Mouse (Mus musculus) kidney, postnatal 10 days (tissue): ENCODE measurements at regions not wholly inside any gene's neighbourhood (a gene's known extent, or its start where the extent isn't known, plus 50 kb on each side); places are given as distances from the start of the nearest gene placed in this dataset.
"Not testable (repeated sequence)": the region's sequence is repeated elsewhere in the genome, so short reads cannot be mapped to it uniquely, and the experiment has no call there.

Experiments used
- DNase-seq: peaks from one replicate; pipeline ENCODE4 v3.0.0; 2021; ENCODE audit warnings: mixed read lengths

DNA sequence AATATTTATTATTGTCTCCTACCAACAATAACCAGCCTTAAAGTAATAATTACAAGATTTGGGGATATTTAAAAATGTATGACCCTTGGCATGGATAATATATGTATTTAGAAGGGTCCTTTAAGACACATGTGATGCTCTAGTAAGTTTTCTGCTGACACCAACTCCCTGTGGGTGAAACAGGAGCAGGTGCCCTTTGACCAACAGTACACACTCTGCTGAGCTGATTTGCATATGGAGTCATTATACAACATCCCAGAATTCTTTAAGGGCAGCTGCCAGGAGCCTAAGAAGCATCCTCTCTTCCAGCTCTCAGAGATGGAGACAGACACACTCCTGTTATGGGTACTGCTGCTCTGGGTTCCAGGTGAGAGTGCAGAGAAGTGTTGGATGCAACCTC, 274.1 kb downstream of the Rpia start:
- peak; percentile 6 for DNase-seq

DNA sequence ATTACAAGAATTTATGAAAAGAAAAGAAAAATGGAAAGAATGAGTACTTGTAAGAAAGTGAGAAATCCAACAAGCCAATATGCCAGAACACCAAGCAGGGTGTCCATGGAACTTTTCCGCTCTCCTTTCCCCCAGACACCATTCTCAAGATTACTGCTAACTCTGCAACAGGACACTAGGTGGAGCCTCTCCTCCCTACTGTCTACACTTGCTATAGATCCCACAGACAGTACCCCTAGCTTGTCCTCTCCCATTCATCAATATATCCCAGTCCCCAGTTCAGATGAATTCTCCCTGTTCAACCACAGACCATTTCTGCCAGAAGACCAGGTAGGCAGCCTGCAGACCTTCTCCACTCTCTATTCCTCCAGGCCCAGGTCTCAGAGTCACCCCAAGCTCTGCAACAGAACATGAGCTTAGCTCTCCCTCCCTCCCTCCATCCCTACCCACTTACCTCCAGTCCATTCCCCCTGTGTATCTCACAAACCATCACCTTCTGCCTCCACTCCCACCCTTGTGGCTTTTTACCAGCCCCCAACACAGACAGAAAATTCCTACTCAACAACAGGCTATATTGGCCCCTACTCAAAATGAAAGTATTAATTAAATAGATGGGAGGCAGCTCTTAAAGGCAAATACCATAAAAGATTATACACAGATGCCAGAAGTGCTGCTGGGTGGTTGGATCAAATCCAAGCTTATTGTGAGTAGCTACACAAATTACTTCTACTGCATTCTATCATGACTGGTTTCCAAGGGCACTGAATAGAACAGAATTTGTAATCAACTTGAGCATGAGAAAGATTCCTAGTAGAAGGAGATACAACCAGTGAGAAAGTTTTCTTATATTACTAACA, 323.2 kb downstream of the Rpia start:
- no peak for DNase-seq

DNA sequence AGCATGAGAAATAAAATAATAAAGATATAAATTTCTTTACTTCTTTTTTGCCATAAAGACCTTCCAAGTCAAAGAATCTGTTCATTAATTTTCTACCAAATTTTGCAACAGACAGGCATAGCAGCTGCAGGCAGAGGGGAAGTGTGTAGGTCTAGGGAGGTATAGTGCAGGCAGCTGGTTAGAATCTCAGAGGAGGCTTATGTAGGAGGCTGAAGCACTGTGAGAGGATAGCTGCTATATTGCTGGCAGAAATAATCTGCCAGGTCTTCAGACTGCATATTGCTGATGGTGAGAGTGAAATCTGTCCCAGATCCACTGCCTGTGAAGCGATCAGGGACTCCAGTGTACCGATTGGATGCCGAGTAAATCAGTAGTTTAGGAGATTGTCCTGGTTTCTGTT, 334.8 kb downstream of the Rpia start:
- DNase-seq = no peak

DNA sequence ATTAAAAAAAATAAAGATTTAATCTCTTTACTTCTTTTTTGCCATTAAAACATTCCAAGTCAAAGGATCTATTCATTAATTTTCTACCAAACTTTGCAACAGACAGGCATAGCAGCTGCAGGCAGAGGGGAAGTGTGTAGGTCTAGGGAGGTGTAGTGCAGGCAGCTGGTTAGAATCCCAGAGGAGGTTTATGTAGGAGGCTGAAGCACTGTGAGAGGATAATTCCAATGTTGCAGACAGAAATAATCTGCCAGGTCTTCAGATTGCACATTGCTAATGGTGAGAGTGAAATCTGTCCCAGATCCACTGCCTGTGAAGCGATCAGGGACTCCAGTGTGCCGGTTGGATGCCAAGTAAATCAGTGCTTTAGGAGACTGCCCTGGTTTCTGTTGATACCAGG, 357.3 kb downstream of the Rpia start:
- DNase-seq = not testable (repeated sequence)

DNA sequence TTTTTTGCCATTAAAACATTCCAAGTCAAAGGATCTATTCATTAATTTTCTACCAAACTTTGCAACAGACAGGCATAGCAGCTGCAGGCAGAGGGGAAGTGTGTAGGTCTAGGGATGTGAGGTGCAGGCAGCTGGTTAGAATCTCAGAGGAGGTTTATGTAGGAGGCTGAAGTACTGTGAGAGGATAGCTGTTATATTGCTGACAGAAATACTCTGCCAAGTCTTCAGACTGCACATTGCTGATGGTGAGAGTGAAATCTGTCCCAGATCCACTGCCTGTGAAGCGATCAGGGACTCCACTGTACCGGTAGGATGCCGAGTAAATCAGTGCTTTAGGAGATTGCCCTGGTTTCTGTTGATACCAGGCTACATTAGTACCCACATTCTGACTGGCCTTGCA, 385.7 kb downstream of the Rpia start:
- not testable (repeated sequence) for DNase-seq

DNA sequence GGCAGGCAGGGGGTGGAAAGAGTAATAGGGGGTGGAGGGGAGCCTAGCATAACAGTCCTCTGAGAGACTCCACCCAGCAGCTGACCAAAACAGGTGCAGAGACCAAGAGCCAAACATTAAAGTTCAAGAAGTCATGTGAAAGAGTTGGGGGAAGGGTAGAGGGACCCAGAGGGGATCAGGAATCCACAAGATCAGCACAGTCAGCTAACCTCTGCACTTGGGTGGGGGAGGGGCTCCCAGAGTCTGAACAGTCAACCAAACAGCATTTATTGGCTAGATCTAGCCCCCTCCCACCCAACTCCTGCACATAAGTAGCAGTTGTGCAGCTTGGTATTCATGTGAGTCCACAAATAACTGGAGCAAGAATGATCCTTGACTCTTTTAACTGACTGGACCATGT, 402.2 kb downstream of the Rpia start:
- DNase-seq = not testable (repeated sequence)

DNA sequence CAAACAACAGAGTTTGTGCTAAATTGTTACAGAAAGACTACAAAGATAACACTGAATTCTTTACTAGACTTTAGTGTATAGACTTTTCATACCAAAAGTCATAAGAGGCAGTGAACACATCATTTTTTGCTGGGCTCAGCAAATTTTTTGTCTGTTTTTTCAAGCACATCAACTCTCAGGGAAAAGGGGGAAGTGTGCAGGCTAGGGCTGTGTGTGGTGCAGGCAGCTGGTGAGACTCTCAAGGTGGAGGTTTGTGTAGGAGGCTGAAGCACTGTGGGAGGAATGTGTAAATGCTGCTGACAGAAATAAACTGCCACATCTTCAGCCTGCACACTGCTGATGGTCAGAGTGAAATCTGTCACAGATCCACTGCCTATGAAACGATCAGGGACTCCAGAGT, 405.6 kb downstream of the Rpia start:
- peak; percentile 6 for DNase-seq

DNA sequence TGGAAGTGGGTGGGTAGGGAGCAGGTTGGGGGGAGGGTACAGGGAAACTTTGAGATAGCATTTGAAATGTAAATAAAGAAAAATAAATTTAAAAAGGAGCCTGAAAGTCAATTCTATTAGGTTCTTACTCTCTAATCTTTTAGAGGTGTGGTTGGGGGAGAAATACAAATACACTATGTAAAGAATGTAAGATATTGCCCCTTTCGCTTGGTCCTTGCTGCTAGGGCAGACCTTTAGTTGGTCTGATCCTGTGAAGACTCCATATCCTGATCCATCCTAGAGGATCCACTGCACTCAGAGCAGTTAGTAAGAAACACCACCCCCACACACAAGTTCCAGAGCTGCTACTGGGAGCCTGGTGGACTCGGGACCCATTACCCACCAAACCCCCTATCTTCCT, 412.7 kb downstream of the Rpia start:
- DNase-seq = not testable (repeated sequence)

DNA sequence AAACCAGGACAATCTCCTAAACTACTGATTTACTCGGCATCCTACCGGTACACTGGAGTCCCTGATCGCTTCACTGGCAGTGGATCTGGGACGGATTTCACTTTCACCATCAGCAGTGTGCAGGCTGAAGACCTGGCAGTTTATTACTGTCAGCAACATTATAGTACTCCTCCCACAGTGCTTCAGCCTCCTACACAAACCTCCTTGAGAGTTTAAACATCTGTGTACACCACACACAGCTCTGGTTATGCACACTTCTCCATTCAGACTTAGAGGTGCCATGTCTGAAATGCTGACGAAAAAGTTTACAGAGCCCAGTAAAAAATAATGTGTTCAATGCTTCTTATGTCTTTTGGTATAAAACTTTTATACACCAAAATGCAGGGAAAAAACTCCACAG, 420.2 kb downstream of the Rpia start:
- DNase-seq = not testable (repeated sequence)

DNA sequence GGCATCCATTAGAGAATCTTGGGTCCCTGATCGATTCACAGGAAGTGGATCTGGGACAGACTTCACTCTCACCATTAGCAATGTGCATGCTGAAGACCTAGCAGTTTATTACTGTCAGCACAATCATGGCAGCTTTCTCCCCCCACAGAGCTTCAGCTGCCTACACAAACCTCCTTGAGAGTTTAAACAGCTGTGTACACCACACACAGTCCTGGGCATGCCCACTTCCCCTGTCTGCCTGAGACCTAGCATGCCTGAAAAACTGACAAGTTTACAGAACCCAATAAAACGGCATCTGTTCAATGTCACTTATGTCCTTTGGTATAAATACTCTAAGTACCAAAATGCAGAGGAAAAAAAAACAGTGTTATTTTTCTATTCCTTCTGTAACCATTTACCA, 435.7 kb downstream of the Rpia start:
- no peak for DNase-seq

DNA sequence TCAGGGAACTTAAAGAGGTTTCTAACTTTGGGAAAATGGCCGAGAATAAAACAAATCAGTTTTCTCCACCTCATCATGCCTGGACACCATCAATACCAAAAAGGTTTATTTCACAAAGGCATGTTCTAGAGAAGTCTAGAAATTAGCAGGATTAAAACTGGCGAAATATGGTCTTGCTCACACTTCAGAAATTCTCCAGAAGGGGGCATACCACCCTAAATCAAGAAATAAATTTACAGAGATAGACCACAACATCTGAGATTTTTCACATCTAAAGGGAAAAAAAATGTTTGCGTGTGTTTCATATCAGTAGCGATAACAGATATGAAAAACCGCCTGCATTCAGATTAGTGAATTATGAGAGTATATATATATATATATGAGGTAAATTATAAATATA, 449.9 kb downstream of the Rpia start:
- no peak for DNase-seq

DNA sequence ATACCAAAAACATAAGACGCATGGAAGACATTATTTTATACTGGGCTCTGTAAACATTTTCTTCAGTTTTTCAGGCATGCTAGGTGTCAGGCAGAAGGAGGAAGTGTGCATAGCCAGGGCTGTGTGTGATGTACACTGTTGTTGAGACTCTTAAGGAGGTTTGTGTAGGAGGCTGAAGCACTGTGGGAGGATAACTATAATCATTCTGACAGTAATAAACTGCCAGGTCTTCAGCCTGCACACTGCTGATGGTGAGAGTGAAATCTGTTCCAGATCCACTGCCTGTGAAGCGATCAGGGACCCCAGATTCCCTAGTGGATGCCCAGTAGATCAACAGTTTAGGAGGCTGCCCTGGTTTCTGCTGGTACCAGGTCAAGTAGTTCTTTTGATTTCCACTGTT, 451.3 kb downstream of the Rpia start:
- peak; percentile 5 for DNase-seq

DNA sequence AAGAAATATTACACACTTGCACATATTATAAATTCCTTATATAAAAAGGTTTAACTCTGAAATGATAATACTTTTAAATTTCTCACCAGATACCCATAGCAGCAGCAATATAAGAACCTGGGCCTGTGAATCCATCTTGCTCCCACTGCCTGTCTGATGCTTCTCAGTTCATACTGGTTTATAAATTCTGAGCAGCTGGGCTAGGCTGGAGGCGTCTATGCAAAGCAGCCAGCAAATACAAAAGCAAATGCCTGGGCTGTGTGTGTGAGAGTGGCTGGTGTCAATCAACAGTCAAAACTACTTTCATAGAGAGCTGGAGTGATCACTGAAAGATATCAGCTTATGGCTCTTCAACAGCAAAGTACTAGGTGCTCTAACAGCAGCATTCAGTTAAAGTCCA, 476.7 kb downstream of the Rpia start:
- DNase-seq = no peak

DNA sequence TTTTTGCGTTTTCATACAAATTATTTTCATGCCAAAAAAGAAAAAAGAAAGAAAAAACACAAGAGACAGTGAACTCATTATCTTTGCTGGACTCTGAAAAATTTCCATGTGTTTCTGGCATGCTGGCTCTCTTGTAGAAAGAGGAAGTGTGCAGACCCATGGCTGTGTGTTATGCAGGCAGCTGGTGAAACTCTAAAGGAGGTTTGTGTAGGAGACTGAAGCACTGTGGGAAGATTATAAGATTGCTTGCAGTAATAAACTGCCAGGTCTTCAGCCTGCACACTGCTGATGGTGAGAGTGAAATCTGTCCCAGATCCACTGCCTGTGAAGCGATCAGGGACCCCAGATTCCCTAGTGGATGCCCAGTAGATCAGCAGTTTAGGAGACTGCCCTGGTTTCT, 477.4 kb downstream of the Rpia start:
- DNase-seq = not testable (repeated sequence)

DNA sequence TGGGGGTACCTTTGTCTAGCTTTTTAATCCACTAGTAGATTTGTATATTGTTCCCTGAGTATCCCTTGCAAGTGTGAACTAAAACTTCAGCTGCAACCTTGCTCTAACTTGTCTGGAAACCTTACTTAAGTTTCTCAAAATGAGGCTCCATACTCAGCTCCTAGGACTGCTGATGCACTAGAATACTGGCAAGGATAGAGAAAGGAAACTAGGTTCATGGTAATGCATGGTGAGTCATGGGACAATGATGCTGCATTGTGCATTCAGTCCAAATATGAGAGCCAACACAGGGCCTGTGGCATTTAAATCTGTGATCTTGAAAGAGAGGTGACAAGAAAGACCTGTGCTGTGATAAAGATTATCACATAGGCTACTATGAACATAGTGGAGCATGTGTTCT, 490.9 kb downstream of the Rpia start:
- DNase-seq = not testable (repeated sequence)

DNA sequence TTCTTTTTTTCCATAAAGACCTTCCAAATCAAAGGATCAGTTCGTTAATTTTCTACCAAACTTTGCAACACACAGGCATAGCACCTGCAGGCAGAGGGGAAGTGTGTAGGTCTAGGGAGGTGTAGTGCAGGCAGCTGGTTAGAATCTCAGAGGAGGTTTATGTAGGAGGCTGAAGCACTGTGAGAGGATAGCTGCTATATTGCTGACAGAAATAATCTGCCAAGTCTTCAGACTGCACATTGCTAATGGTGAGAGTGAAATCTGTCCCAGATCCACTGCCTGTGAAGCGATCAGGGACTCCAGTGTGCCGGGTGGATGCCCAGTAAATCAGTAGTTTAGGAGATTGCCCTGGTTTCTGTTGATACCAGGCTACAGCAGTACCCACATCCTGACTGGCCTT, 531.8 kb downstream of the Rpia start:
- DNase-seq = not testable (repeated sequence)

DNA sequence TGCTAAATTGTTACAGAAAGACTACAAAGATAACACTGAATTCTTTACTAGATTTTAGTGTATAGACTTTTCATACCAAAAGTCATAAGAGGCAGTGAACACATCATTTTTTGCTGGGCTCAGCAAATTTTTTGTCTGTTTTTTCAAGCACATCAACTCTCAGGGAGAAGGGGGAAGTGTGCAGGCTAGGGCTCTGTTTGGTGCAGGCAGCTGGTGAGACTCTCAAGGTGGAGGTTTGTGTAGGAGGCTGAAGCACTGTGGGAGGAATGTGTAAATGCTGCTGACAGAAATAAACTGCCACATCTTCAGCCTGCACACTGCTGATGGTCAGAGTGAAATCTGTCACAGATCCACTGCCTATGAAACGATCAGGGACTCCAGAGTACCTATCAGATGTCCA, 551.9 kb downstream of the Rpia start:
- not testable (repeated sequence) for DNase-seq

DNA sequence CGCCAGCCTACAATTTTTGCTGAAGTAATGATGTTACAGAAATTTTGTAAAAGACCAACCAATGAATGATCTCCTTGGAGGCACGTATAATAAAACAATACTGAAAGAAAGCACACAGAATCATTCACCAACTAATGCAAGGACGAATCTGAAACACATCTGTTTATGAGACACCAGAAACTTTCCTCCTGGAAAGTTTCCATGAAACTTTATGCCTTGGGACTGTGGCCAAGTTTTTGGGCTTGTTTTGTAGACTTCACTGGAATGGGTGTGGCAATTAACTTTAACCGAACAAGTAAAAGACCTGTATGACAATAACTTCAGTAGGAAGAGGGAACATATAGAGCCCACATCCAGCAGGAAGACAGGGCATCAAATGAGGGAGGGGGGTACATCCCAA, 564.9 kb downstream of the Rpia start:
- DNase-seq = no peak

DNA sequence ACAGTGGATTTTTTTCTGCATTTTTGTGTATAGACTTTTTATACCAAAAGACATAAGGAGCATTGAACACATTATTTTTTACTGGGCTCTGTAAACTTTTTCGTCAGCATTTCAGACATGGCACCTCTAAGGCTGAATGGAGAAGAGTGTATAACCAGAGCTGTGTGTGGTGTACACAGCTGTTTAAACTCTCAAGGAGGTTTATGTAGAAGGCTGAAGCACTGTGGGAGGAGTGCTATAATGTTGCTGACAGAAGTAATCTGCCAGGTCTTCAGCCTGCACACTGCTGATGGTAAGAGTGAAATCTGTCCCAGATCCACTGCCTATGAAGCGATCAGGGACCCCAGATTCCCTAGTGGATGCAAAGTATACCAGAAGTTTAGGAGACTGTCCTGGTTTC, 575.4 kb downstream of the Rpia start:
- DNase-seq = not testable (repeated sequence)

DNA sequence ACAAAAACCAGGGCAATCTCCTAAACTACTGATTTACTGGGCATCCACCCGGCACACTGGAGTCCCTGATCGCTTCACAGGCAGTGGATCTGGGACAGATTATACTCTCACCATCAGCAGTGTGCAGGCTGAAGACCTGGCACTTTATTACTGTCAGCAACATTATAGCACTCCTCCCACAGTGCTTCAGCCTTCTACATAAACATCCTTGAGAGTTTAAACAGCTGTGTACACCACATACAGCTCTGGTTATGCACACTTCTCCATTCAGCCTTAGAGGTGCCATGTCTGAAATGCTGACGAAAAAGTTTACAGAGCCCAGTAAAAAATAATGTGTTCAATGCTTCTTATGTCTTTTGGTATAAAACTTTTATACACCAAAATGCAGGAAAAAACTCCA, 576.3 kb downstream of the Rpia start:
- DNase-seq = not testable (repeated sequence)
